Mouse (Mus musculus): ENCODE results near the gene Cox17.

GRCm38 (mm10) chr16:38326778-38327397 is 19.9 kb upstream of the Cox17 start:
- TF ChIP-seq CTCF (IDR thresholded peaks at IDR 0.05) (no peak), EP300 (IDR thresholded peaks at IDR 0.05; ENCODE audit: insufficient read depth, low read depth, low read length) (no peak)

Measured in heart, adult 2 months (tissue).